ENCODE assay signal across 17 mouse cellular contexts in the genomic region with DNA sequence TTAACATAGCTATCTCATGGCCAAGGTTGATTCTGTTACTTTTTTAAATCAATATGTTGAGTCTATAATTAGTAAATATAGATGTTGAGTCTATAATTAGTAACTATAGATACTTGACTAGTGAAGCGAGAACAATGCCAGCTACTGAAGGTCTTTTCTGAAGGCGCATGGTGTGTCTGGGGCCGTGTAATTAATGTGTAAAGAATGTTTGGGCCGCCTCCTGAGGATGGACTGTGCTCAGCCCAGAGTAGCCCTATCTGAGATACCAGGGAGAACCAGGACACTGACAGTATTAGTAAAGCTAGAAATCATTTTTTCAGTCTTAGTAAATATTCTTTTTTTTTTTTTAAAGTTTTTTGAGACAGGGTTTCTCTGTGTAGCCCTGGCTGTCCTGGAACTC.
"Had no signal": no experiment of that assay in that cellular context is flagged by ENCODE, and none has a peak within 500 bp of the region (broad histone marks: within the 10 kb centered on the region; RNA-seq: fewer than 3 reads in every experiment).

No protein-coding gene starts in this region.

- H3K27ac ChIP-seq: midbrain, embryonic 10.5 days; midbrain, embryonic 13.5 days; midbrain, embryonic 15.5 days; neural tube, embryonic 13.5 days; neural tube, embryonic 15.5 days had no signal

- ATAC-seq: midbrain, embryonic 13.5 days; midbrain, embryonic 15.5 days had no signal

- H3K4me2 ChIP-seq: lung, embryonic 14.5 days; midbrain, embryonic 13.5 days; midbrain, embryonic 15.5 days; neural tube, embryonic 13.5 days; neural tube, embryonic 15.5 days had no signal

- H3K9me3 ChIP-seq: midbrain, embryonic 10.5 days; midbrain, embryonic 15.5 days; neural tube, embryonic 13.5 days; neural tube, embryonic 15.5 days had no signal

- H3K27me3 ChIP-seq: midbrain, embryonic 13.5 days; midbrain, embryonic 15.5 days; neural tube, embryonic 13.5 days; neural tube, embryonic 15.5 days had no signal

- H3K4me3 ChIP-seq: midbrain, embryonic 10.5 days; midbrain, embryonic 13.5 days; midbrain, embryonic 15.5 days; myocyte; neural tube, embryonic 13.5 days; neural tube, embryonic 15.5 days had no signal

- H3K9ac ChIP-seq: lung, embryonic 14.5 days; midbrain, embryonic 13.5 days; midbrain, embryonic 15.5 days; neural tube, embryonic 13.5 days; neural tube, embryonic 15.5 days had no signal

- H3K36me3 ChIP-seq: midbrain, embryonic 15.5 days had no signal

- DNase-seq: lung, adult 18-20 months; lung, embryonic 14.5 days; lung, postnatal 10 days; lung, postnatal 4 days; right cerebral cortex, adult 18-20 months; right cerebral cortex, postnatal 25 days; right cerebral cortex, postnatal 4 days; spleen, adult 18-20 months; thymus, adult 18-20 months; thymus, postnatal 14 days; thymus, postnatal 36 days had no signal
